Mouse (Mus musculus): Measurements from ENCODE around the gene Gm28102.
"Not testable (repeated sequence)": the region's sequence is repeated elsewhere in the genome, so short reads cannot be mapped to it uniquely, and the experiment has no call there.

Gm28102 gene

GRCm38 (mm10) chrY:88053015-88053414 lies at the start of gene Gm28102:
TSS of gene Gm28102 (plus strand) at chrY:88053315.
- not testable (repeated sequence) for DNase-seq (ENCODE audit: low spot score)
